Mouse (Mus musculus) ES-Bruce4 (cell line): ENCODE results near the gene Fitm2. TPM values are rescaled to one million over a fixed set of nuclear protein-coding genes. Genes with fewer than 3 reads are reported as not detected.

Experiments
- H3K27ac ChIP-seq: 2 replicates; pipeline ENCODE4 v1.5.1; 2012; ENCODE audit warnings: low read length, inconsistent platforms; ENCODE audit not compliant: insufficient read depth
- H3K27me3 ChIP-seq: 2 replicates; pipeline ENCODE4 v1.6.1; 2012; ENCODE audit warnings: mild to moderate bottlenecking, low read length, inconsistent platforms; ENCODE audit not compliant: control insufficient read depth, poor library complexity, insufficient read depth, severe bottlenecking
- H3K36me3 ChIP-seq: 2 replicates; pipeline ENCODE4 v1.6.1; 2012; ENCODE audit warnings: inconsistent platforms, mild to moderate bottlenecking, low read length, moderate library complexity; ENCODE audit not compliant: control insufficient read depth, poor library complexity, insufficient read depth, severe bottlenecking
- H3K4me1 ChIP-seq: one replicate; pipeline ENCODE4 v1.8.1; 2011; ENCODE audit warnings: low read length; ENCODE audit not compliant: control insufficient read depth, insufficient read depth
- H3K4me3 ChIP-seq: 2 replicates; pipeline ENCODE4 v1.5.1; 2011; ENCODE audit warnings: low read depth, mild to moderate bottlenecking, low read length
- H3K9ac ChIP-seq: 2 replicates; pipeline ENCODE4 v1.6.1; 2012; ENCODE audit warnings: low read depth, mild to moderate bottlenecking, inconsistent platforms; ENCODE audit not compliant: poor library complexity, severe bottlenecking
- H3K9me3 ChIP-seq: replicated peaks from 2 replicates; pipeline ENCODE4 v1.6.1; 2012; ENCODE audit warnings: mild to moderate bottlenecking, low read length, inconsistent platforms; ENCODE audit not compliant: control insufficient read depth, poor library complexity, insufficient read depth, severe bottlenecking
- CTCF ChIP-seq: IDR thresholded peaks from one replicate; pipeline ENCODE4 v1.8.1; 2011; ENCODE audit warnings: low read depth, low read length
- EP300 ChIP-seq: IDR thresholded peaks from 2 replicates; pipeline ENCODE4 v1.6.1; 2011; ENCODE audit warnings: low read depth, low read length; ENCODE audit not compliant: insufficient read depth
- POLR2A ChIP-seq: IDR thresholded peaks from one replicate; pipeline ENCODE4 v1.8.1; 2011; ENCODE audit warnings: low read length; ENCODE audit not compliant: insufficient read depth
- polyA plus RNA-seq: library from polyadenylated mRNA; stranded (reverse); fragments of >200 nt; gene quantifications from 2 replicates; pipeline ENCODE4 v1.2.4, GENCODE M21; 2011; ENCODE audit warnings: low read depth; ENCODE audit not compliant: missing spikeins, insufficient read depth, insufficient read length

The Fitm2 gene
- polyA plus RNA-seq, 1 experiment, result 4.9 TPM

GRCm38 (mm10) chr2:163419346-163420045 lies 52.9 kb downstream of the Fitm2 start:
- TF ChIP-seq CTCF (no peak), EP300 (peak; percentile 71), POLR2A (peak; percentile 72)
- peak overlapping the region; percentile 96 for H3K4me3 ChIP-seq
- H3K27me3 ChIP-seq, result no peaks in the 10 kb centered on the region
- H3K27ac ChIP-seq, result no peak overlapping the region
- H3K9ac ChIP-seq, result peak overlapping the region; percentile 94
- H3K9me3 ChIP-seq, result no peaks in the 10 kb centered on the region
- H3K4me1 ChIP-seq, result no peaks in the 10 kb centered on the region
- peaks cover 3% of the 10 kb centered on the region for H3K36me3 ChIP-seq

- Histone ChIP-seq H3K9me3 (no peaks in the 10 kb centered on the region), H3K9ac (peak overlapping the region; percentile 94), H3K27ac (no peak overlapping the region; the same call in 1 of the 2 replicates), H3K4me1 (no peaks in the 10 kb centered on the region), H3K27me3 (no peaks in the 10 kb centered on the region), H3K4me3 (peak overlapping the region; percentile 96), H3K36me3 (peaks cover 7% of the 10 kb centered on the region)
- TF ChIP-seq POLR2A (no peak), CTCF (no peak), EP300 (no peak)
These were observed 53.5 kb downstream of the Fitm2 start for GRCm38 (mm10) chr2:163418841-163419345.

GRCm38 (mm10) chr2:163417830-163418229 lies 54.6 kb downstream of the Fitm2 start:
- Histone ChIP-seq H3K4me3 (peak overlapping the region; percentile 17; the same call in 1 of the 2 replicates), H3K27ac (no peak overlapping the region), H3K27me3 (no peaks in the 10 kb centered on the region), H3K9ac (peak overlapping the region; percentile 94), H3K36me3 (peaks cover 9% of the 10 kb centered on the region), H3K9me3 (no peaks in the 10 kb centered on the region), H3K4me1 (no peaks in the 10 kb centered on the region)
- TF ChIP-seq POLR2A (no peak), EP300 (no peak), CTCF (no peak)

GRCm38 (mm10) chr2:163417026-163417425 lies 55.4 kb downstream of the Fitm2 start:
- Histone ChIP-seq H3K4me3 (no peak overlapping the region), H3K9ac (0 out of 2 replicates have a peak overlapping the region, but pooled peaks have one; percentile 94), H3K27ac (no peak overlapping the region), H3K27me3 (no peaks in the 10 kb centered on the region), H3K36me3 (peaks cover 15% of the 10 kb centered on the region), H3K4me1 (no peaks in the 10 kb centered on the region), H3K9me3 (no peaks in the 10 kb centered on the region)
- TF ChIP-seq POLR2A (no peak), CTCF (no peak)

Other genes with a start within 250 kb of the Fitm2 start
- gene Jph2, start 74.6 kb downstream of the Fitm2 start, polyA plus RNA-seq, result 5.8 and 6.6 TPM in 2 replicates
- 48.3 and 50.6 TPM in 2 replicates for gene Oser1, start 47.9 kb downstream of the Fitm2 start, polyA plus RNA-seq
- 2.4 and 2.7 TPM in 2 replicates for gene Gdap1l1, start 34.2 kb downstream of the Fitm2 start, polyA plus RNA-seq
- not detected in 2 replicates for gene R3hdml, start 19.7 kb upstream of the Fitm2 start, polyA plus RNA-seq
- gene Hnf4a, start 34.2 kb upstream of the Fitm2 start, polyA plus RNA-seq, result not detected in 2 replicates
- gene Ttpal, start 129.7 kb upstream of the Fitm2 start, polyA plus RNA-seq, result 9.4 and 11.9 TPM in 2 replicates
- 130 and 146 TPM in 2 replicates for gene Serinc3, start 172.5 kb upstream of the Fitm2 start, polyA plus RNA-seq
- 20.2 TPM in 2 replicates for gene Pkig, start 185.8 kb upstream of the Fitm2 start, polyA plus RNA-seq